Comparison of ENCODE assay signal across 11 mouse cellular contexts in genomic region chr12:4477941-4478795, GRCm38 (mm10). TPM values are rescaled to one million over a fixed set of nuclear protein-coding genes. Genes with fewer than 3 reads are reported as not detected.
DNase-seq lines count a peak whose midpoint lies in the region; ATAC-seq and TF ChIP-seq lines count a peak whose summit lies in the region.
"Had no signal": no experiment of that assay in that cellular context is flagged by ENCODE, and none has a peak within 500 bp of the region (broad histone marks: within the 10 kb centered on the region; RNA-seq: fewer than 3 reads in every experiment).

No protein-coding gene starts in this region.

- no peak overlapping the region for H3ac ChIP-seq in myocyte (ENCODE audit: control insufficient read depth, insufficient read length)

- no peak overlapping the region for H3K4me3 ChIP-seq in hindbrain, embryonic 15.5 days
- no peak overlapping the region; the same call in 1 of the 2 replicates for H3K4me3 ChIP-seq in hindbrain, embryonic 14.5 days (replicated peaks; ENCODE audit: low read length)
- H3K4me3 ChIP-seq in lung, embryonic 16.5 days (ENCODE audit: low read length) = peak overlapping the region; percentile 95; the same call in 1 of the 2 replicates
- peak overlapping the region; percentile 56 for H3K4me3 ChIP-seq in myocyte

- 70% methylated on average over 6 of the region's 6 CpGs for WGBS in hindbrain, embryonic 15.5 days
- 66% methylated on average over 6 of the region's 6 CpGs for WGBS in hindbrain, embryonic 14.5 days
- 62% methylated on average over 6 of the region's 6 CpGs for WGBS in lung, embryonic 16.5 days

- no peak for ATAC-seq in hindbrain, embryonic 15.5 days (ENCODE audit: low FRiP score, low read depth)
- ATAC-seq in hindbrain, embryonic 14.5 days (ENCODE audit: low FRiP score) = no peak
- no peak for ATAC-seq in lung, embryonic 16.5 days (ENCODE audit: low read depth)

- no peak overlapping the region for H3K9ac ChIP-seq in hindbrain, embryonic 15.5 days
- H3K9ac ChIP-seq in hindbrain, embryonic 14.5 days = no peak overlapping the region
- 0 out of 2 replicates have a peak overlapping the region, but pooled peaks have one; percentile 72 for H3K9ac ChIP-seq in lung, embryonic 16.5 days (ENCODE audit: low read length)

- no peak overlapping the region for H3K27ac ChIP-seq in hindbrain, embryonic 15.5 days (replicated peaks)
- no peak overlapping the region for H3K27ac ChIP-seq in hindbrain, embryonic 14.5 days
- H3K27ac ChIP-seq in lung, embryonic 16.5 days (ENCODE audit: low read length) = no peak overlapping the region
- H3K27ac ChIP-seq: liver, embryonic 14.5 days had no signal

- no peaks in the 10 kb centered on the region for H3K9me3 ChIP-seq in hindbrain, embryonic 15.5 days
- no peaks in the 10 kb centered on the region for H3K9me3 ChIP-seq in hindbrain, embryonic 14.5 days (ENCODE audit: control insufficient read depth, low read length)
- H3K9me3 ChIP-seq in lung, embryonic 16.5 days (ENCODE audit: control insufficient read depth, low read length) = no peaks in the 10 kb centered on the region
- H3K9me3 ChIP-seq: forebrain, embryonic 10.5 days; hindbrain, embryonic 13.5 days had no signal

- H3K4me2 ChIP-seq in hindbrain, embryonic 15.5 days = peak overlapping the region; percentile 77; the same call in 1 of the 2 replicates
- no peak overlapping the region for H3K4me2 ChIP-seq in hindbrain, embryonic 14.5 days (replicated peaks)
- no peak overlapping the region for H3K4me2 ChIP-seq in lung, embryonic 16.5 days (ENCODE audit: low read depth, low read length)
- H3K4me2 ChIP-seq in myocyte (ENCODE audit: low read depth) = no peak overlapping the region

- H3K36me3 ChIP-seq in hindbrain, embryonic 15.5 days = no peaks in the 10 kb centered on the region
- no peaks in the 10 kb centered on the region for H3K36me3 ChIP-seq in hindbrain, embryonic 14.5 days (replicated peaks; ENCODE audit: control insufficient read depth, insufficient read depth)
- no peaks in the 10 kb centered on the region for H3K36me3 ChIP-seq in lung, embryonic 16.5 days (ENCODE audit: control insufficient read depth, insufficient read depth, low read length)
- H3K36me3 ChIP-seq in myocyte (ENCODE audit: control insufficient read depth, insufficient read depth) = no peaks in the 10 kb centered on the region
- H3K36me3 ChIP-seq: forebrain, embryonic 10.5 days; hindbrain, embryonic 13.5 days had no signal

- H3K79me2 ChIP-seq in myocyte (ENCODE audit: control insufficient read depth, insufficient read depth) = peaks cover 20% of the 10 kb centered on the region

- peaks cover 37% of the 10 kb centered on the region for H3K4me1 ChIP-seq in hindbrain, embryonic 15.5 days (replicated peaks)
- peaks cover 22% of the 10 kb centered on the region for H3K4me1 ChIP-seq in hindbrain, embryonic 14.5 days (replicated peaks; ENCODE audit: control insufficient read depth, insufficient read depth, low read length)
- peaks cover 9% of the 10 kb centered on the region for H3K4me1 ChIP-seq in lung, embryonic 16.5 days (replicated peaks; ENCODE audit: control insufficient read depth, insufficient read depth, low read length)

- DNase-seq in cerebellum, adult 8-10 months = peak; percentile 8
- no peak for DNase-seq in cerebellum, postnatal 4 days (ENCODE audit: low spot score in 2 of 2)
- no peak for DNase-seq in hindbrain, embryonic 14.5 days (ENCODE audit: low spot score)
- no peak for DNase-seq in lung, postnatal 14 days
- no peak for DNase-seq in thymus, postnatal 0 days (ENCODE audit: low spot score)

- no peak for TF ChIP-seq POLR2A in myocyte (IDR thresholded peaks at IDR 0.05; ENCODE audit: insufficient read length, low read depth)

- H3K27me3 ChIP-seq in hindbrain, embryonic 15.5 days = no peaks in the 10 kb centered on the region
- no peaks in the 10 kb centered on the region for H3K27me3 ChIP-seq in hindbrain, embryonic 14.5 days (ENCODE audit: control insufficient read depth, insufficient read depth, low read length)
- H3K27me3 ChIP-seq in lung, embryonic 16.5 days (ENCODE audit: control insufficient read depth, insufficient read depth, low read depth, low read length) = no peaks in the 10 kb centered on the region
- H3K27me3 ChIP-seq in myocyte (ENCODE audit: control insufficient read depth, insufficient read depth, insufficient read length) = peaks cover 5% of the 10 kb centered on the region
- H3K27me3 ChIP-seq: hindbrain, embryonic 13.5 days had no signal

TF ChIP-seq in myocyte, 11 proteins besides CTCF, POLR2A, EP300 and RAD21:
- TF ChIP-seq TCF12 (IDR thresholded peaks at IDR 0.05; ENCODE audit: insufficient read depth, poor library complexity, severe bottlenecking) (no peak), MYOG (IDR thresholded peaks at IDR 0.05; ENCODE audit: control insufficient read depth in 1 of 3, insufficient read depth in 1 of 3, insufficient read length in 2 of 3, low read depth in 2 of 3) (no peak)

RNA-seq across cellular contexts. Expression of gene Ncoa1, which starts 1.2 kb away (rescaled TPM):
- polyA plus RNA-seq in hindbrain, embryonic 15.5 days (2015; fragmentation: Nextera tagmentation; extraction: Ambion mirVana) = 14.1 and 16.8 TPM in 2 replicates
- 17.8 and 19.4 TPM in 2 replicates for polyA plus RNA-seq in hindbrain, embryonic 14.5 days (2014; fragmentation: Nextera tagmentation; extraction: Ambion mirVana)
- polyA plus RNA-seq in lung, embryonic 16.5 days (2015; fragmentation: Nextera tagmentation; extraction: Ambion mirVana) = 7.1 and 8.7 TPM in 2 replicates
- 7.1 TPM for polyA plus RNA-seq in myocyte (2012; fragmentation: generic; extraction: Trizol)
- 5.9 and 7.6 TPM in 2 replicates for polyA plus RNA-seq in thymus, postnatal 0 days (2015; fragmentation: Nextera tagmentation; extraction: Ambion mirVana)

Comparison
In these comparisons a context has a peak if more than half of its experiments do, and no peak if none do; other contexts are left out.
1. H3K4me3 ChIP-seq: peak in lung, embryonic 16.5 days (single experiment) and myocyte (single experiment); none in hindbrain, embryonic 15.5 days (single experiment) and hindbrain, embryonic 14.5 days (single experiment).